Mouse (Mus musculus) common myeloid progenitor, adult 5-6 weeks (primary cell): ENCODE data around the gene Pde1a. TPM values are rescaled to one million over a fixed set of nuclear protein-coding genes. Genes with fewer than 3 reads are reported as not detected.
A peak's percentile ranks its signal among the peaks of the same experiment; 100 is the strongest.

Experiments used
- ATAC-seq: replicated peaks from 2 replicates; pipeline ENCODE4 v1.8.0; 2016; ENCODE audit warnings: low read depth, mild to moderate bottlenecking, moderate TSS enrichment, inconsistent platforms; ENCODE audit not compliant: poor library complexity, severe bottlenecking
- total RNA-seq: library from RNA; stranded (forward); fragments of 200-1000, 187-1606 nt; gene quantifications from 2 replicates; pipeline ENCODE4 v1.2.3, GENCODE M21; 2017

The Pde1a gene
- total RNA-seq, 1 experiment from 2014 or later = not detected

GRCm38 (mm10) chr2:79966681-79967506, 162.4 kb downstream of the Pde1a start:
- ATAC-seq = no peak

GRCm38 (mm10) chr2:79966086-79966485, 163.2 kb downstream of the Pde1a start:
- no peak for ATAC-seq

- ATAC-seq = no peak
Measured at GRCm38 (mm10) chr2:79964964-79965363, 164.3 kb downstream of the Pde1a start.

GRCm38 (mm10) chr2:79961421-79961820, 167.8 kb downstream of the Pde1a start:
- ATAC-seq = no peak

GRCm38 (mm10) chr2:79957659-79958340, 171.5 kb downstream of the Pde1a start:
- ATAC-seq = no peak

- ATAC-seq = 0 out of 2 replicates have a peak, but pooled peaks have one; percentile 47
Measured at GRCm38 (mm10) chr2:79945898-79946675, 183.2 kb downstream of the Pde1a start.

GRCm38 (mm10) chr2:79934660-79935059, 194.6 kb downstream of the Pde1a start:
- ATAC-seq = no peak

GRCm38 (mm10) chr2:79922356-79922755, 206.9 kb downstream of the Pde1a start:
- peak; percentile 84 for ATAC-seq

- no peak for ATAC-seq
Measured at GRCm38 (mm10) chr2:79921375-79921774, 207.9 kb downstream of the Pde1a start.

GRCm38 (mm10) chr2:79920438-79920837, 208.8 kb downstream of the Pde1a start:
- no peak for ATAC-seq

- peak; percentile 92 for ATAC-seq
Measured at GRCm38 (mm10) chr2:79901841-79902510, 227.3 kb downstream of the Pde1a start.

- ATAC-seq = no peak
Measured at GRCm38 (mm10) chr2:79898522-79898921, 230.7 kb downstream of the Pde1a start.

GRCm38 (mm10) chr2:79892829-79893228, 236.4 kb downstream of the Pde1a start:
- ATAC-seq = peak; percentile 76

- ATAC-seq = no peak
Measured at GRCm38 (mm10) chr2:79891760-79892570, 237.3 kb downstream of the Pde1a start.

GRCm38 (mm10) chr2:79890726-79891125, 238.5 kb downstream of the Pde1a start:
- ATAC-seq = no peak

- ATAC-seq = no peak
Measured at GRCm38 (mm10) chr2:79883631-79884350, 245.5 kb downstream of the Pde1a start.

GRCm38 (mm10) chr2:79883210-79883609, 246.0 kb downstream of the Pde1a start:
- no peak for ATAC-seq

- peak; percentile 99 for ATAC-seq
Measured at GRCm38 (mm10) chr2:79865275-79865999, 263.8 kb downstream of the Pde1a start.
